Mouse (Mus musculus): Measurements from ENCODE around the gene Slc38a1. TPM values are rescaled to one million over a fixed set of nuclear protein-coding genes. Genes with fewer than 3 reads are reported as not detected.

The Slc38a1 gene
- polyA plus RNA-seq, 1 experiment, result 141 TPM

- Histone ChIP-seq H3K4me3 (replicated peaks; ENCODE audit: insufficient read depth, low read depth, low read length) (no peak overlapping the region), H3K27me3 (ENCODE audit: control insufficient read depth, insufficient read depth, low read length) (no peaks in the 10 kb centered on the region), H3K4me1 (ENCODE audit: control insufficient read depth, insufficient read depth, low read length) (peaks cover 5% of the 10 kb centered on the region; the same call in 1 of the 2 replicates), H3K27ac (ENCODE audit: insufficient read depth, low read length) (peak overlapping the region; percentile 7; the same call in 1 of the 2 replicates)
- TF ChIP-seq POLR2A (IDR thresholded peaks at IDR 0.05; ENCODE audit: borderline replicate concordance, insufficient read depth, low read length) (no peak), CTCF (IDR thresholded peaks at IDR 0.05; ENCODE audit: borderline replicate concordance, insufficient read depth, low read depth, low read length) (no peak)
- DNase-seq, result no peak
- WGBS, result 77% methylated on average over 16 of the region's 16 CpGs
These were observed 40.7 kb downstream of the Slc38a1 start for GRCm38 (mm10) chr15:96602043-96602442.

GRCm38 (mm10) chr15:96599852-96600781 is 42.6 kb downstream of the Slc38a1 start:
- no peaks in the 10 kb centered on the region for H3K27me3 ChIP-seq (ENCODE audit: control insufficient read depth, insufficient read depth, low read length)
- H3K27ac ChIP-seq (ENCODE audit: insufficient read depth, low read length), result no peak overlapping the region
- DNase-seq, result peak in 1 of 2 experiments; percentile 56
- no peak for TF ChIP-seq POLR2A (IDR thresholded peaks at IDR 0.05; ENCODE audit: borderline replicate concordance, insufficient read depth, low read length)
- TF ChIP-seq CTCF (IDR thresholded peaks at IDR 0.05; ENCODE audit: borderline replicate concordance, insufficient read depth, low read depth, low read length), result no peak
- peaks cover 5% of the 10 kb centered on the region; the same call in 1 of the 2 replicates for H3K4me1 ChIP-seq (ENCODE audit: control insufficient read depth, insufficient read depth, low read length)
- 75% methylated on average over 21 of the region's 21 CpGs for WGBS
- H3K4me3 ChIP-seq (replicated peaks; ENCODE audit: insufficient read depth, low read depth, low read length), result no peak overlapping the region

- no peak for TF ChIP-seq POLR2A (IDR thresholded peaks at IDR 0.05; ENCODE audit: borderline replicate concordance, insufficient read depth, low read length)
- no peak for DNase-seq
- Histone ChIP-seq H3K27ac (ENCODE audit: insufficient read depth, low read length) (no peak overlapping the region), H3K27me3 (ENCODE audit: control insufficient read depth, insufficient read depth, low read length) (no peaks in the 10 kb centered on the region), H3K4me1 (ENCODE audit: control insufficient read depth, insufficient read depth, low read length) (peaks cover 5% of the 10 kb centered on the region; the same call in 1 of the 2 replicates), H3K4me3 (replicated peaks; ENCODE audit: insufficient read depth, low read depth, low read length) (no peak overlapping the region)
- 69% methylated on average over 11 of the region's 11 CpGs for WGBS
These were observed 43.7 kb downstream of the Slc38a1 start for GRCm38 (mm10) chr15:96598888-96599578.

- DNase-seq, result no peak
- H3K4me3 ChIP-seq (replicated peaks; ENCODE audit: insufficient read depth, low read depth, low read length), result no peak overlapping the region
- no peak for TF ChIP-seq CTCF (IDR thresholded peaks at IDR 0.05; ENCODE audit: borderline replicate concordance, insufficient read depth, low read depth, low read length)
- no peak for TF ChIP-seq POLR2A (IDR thresholded peaks at IDR 0.05; ENCODE audit: borderline replicate concordance, insufficient read depth, low read length)
- peaks cover 3% of the 10 kb centered on the region; the same call in 1 of the 2 replicates for H3K4me1 ChIP-seq (ENCODE audit: control insufficient read depth, insufficient read depth, low read length)
- 95% methylated on average over 9 of the region's 9 CpGs for WGBS
- H3K27ac ChIP-seq (ENCODE audit: insufficient read depth, low read length), result no peak overlapping the region
- no peaks in the 10 kb centered on the region for H3K27me3 ChIP-seq (ENCODE audit: control insufficient read depth, insufficient read depth, low read length)
These were observed 45.6 kb downstream of the Slc38a1 start for GRCm38 (mm10) chr15:96597116-96597515.

- Histone ChIP-seq H3K4me3 (replicated peaks; ENCODE audit: insufficient read depth, low read depth, low read length) (no peak overlapping the region), H3K27me3 (ENCODE audit: control insufficient read depth, insufficient read depth, low read length) (no peaks in the 10 kb centered on the region), H3K4me1 (ENCODE audit: control insufficient read depth, insufficient read depth, low read length) (no peaks in the 10 kb centered on the region; the same call in 1 of the 2 replicates), H3K27ac (ENCODE audit: insufficient read depth, low read length) (no peak overlapping the region)
- TF ChIP-seq POLR2A (IDR thresholded peaks at IDR 0.05; ENCODE audit: borderline replicate concordance, insufficient read depth, low read length) (no peak), CTCF (IDR thresholded peaks at IDR 0.05; ENCODE audit: borderline replicate concordance, insufficient read depth, low read depth, low read length) (no peak)
- DNase-seq, result no peak
- WGBS, result 78% methylated on average over 7 of the region's 7 CpGs
These were observed 48.4 kb downstream of the Slc38a1 start for GRCm38 (mm10) chr15:96594316-96594715.

GRCm38 (mm10) chr15:96593866-96594265 is 48.8 kb downstream of the Slc38a1 start:
- WGBS, result 68% methylated on average over 7 of the region's 7 CpGs
- TF ChIP-seq CTCF (IDR thresholded peaks at IDR 0.05; ENCODE audit: borderline replicate concordance, insufficient read depth, low read depth, low read length) (no peak), POLR2A (IDR thresholded peaks at IDR 0.05; ENCODE audit: borderline replicate concordance, insufficient read depth, low read length) (no peak)
- H3K27me3 ChIP-seq (ENCODE audit: control insufficient read depth, insufficient read depth, low read length), result no peaks in the 10 kb centered on the region
- no peak for DNase-seq
- no peaks in the 10 kb centered on the region; the same call in 1 of the 2 replicates for H3K4me1 ChIP-seq (ENCODE audit: control insufficient read depth, insufficient read depth, low read length)
- no peak overlapping the region for H3K4me3 ChIP-seq (replicated peaks; ENCODE audit: insufficient read depth, low read depth, low read length)
- no peak overlapping the region for H3K27ac ChIP-seq (ENCODE audit: insufficient read depth, low read length)

- DNase-seq, result no peak
- Histone ChIP-seq H3K4me1 (ENCODE audit: control insufficient read depth, insufficient read depth, low read length) (no peaks in the 10 kb centered on the region; the same call in 1 of the 2 replicates), H3K27ac (ENCODE audit: insufficient read depth, low read length) (no peak overlapping the region), H3K27me3 (ENCODE audit: control insufficient read depth, insufficient read depth, low read length) (no peaks in the 10 kb centered on the region), H3K4me3 (replicated peaks; ENCODE audit: insufficient read depth, low read depth, low read length) (no peak overlapping the region)
- TF ChIP-seq CTCF (IDR thresholded peaks at IDR 0.05; ENCODE audit: borderline replicate concordance, insufficient read depth, low read depth, low read length) (no peak), POLR2A (IDR thresholded peaks at IDR 0.05; ENCODE audit: borderline replicate concordance, insufficient read depth, low read length) (no peak)
- 41% methylated on average over 6 of the region's 6 CpGs for WGBS
These were observed 49.3 kb downstream of the Slc38a1 start for GRCm38 (mm10) chr15:96593457-96593856.

Measured in cerebellum, adult 2 months (tissue).